Mouse (Mus musculus): ENCODE results near the gene Kalrn. TPM values are rescaled to one million over a fixed set of nuclear protein-coding genes. Genes with fewer than 3 reads are reported as not detected.

Gene Kalrn
- 134 and 148 TPM in 2 replicates for total RNA-seq (2014; rRNA removed)
- 16.4 and 23.6 TPM in 2 replicates for polyA plus RNA-seq (2015; fragmentation: Nextera tagmentation; extraction: Ambion mirVana)

GRCm38 (mm10) chr16:34573151-34573802 lies at the start of gene Kalrn:
Gene Kalrn, minus strand, starts transcription at chr16:34573532.
- peak; percentile 76 for TF ChIP-seq CTCF (IDR thresholded peaks at IDR 0.05; ENCODE audit: low read depth)
- Histone ChIP-seq H3K4me3 (ENCODE audit: low read depth, low read length) (peak within 1 kb of the TSS; percentile 92), H3K36me3 (ENCODE audit: insufficient read depth) (no peaks in the 10 kb centered on the region), H3K9me3 (ENCODE audit: low read length) (no peaks in the 10 kb centered on the region), H3K27ac (ENCODE audit: low read depth, low read length) (peak within 1 kb of the TSS; percentile 98), H3K27me3 (ENCODE audit: insufficient read depth, low read length) (no peaks in the 10 kb centered on the region), H3K4me2 (ENCODE audit: low read depth) (peak within 1 kb of the TSS; percentile 83), H3K9ac (peak within 1 kb of the TSS; percentile 98), H3K4me1 (ENCODE audit: insufficient read depth) (peaks cover 24% of the 10 kb centered on the region)
- peak; percentile 93 for ATAC-seq
- 2% methylated on average over 49 of the region's 84 CpGs for WGBS
- DNase-seq: peak; percentile 92

GRCm38 (mm10) chr16:34614021-34614420 lies 40.7 kb upstream of the Kalrn start:
- H3K36me3 ChIP-seq (ENCODE audit: insufficient read depth): no peaks in the 10 kb centered on the region
- no peaks in the 10 kb centered on the region for H3K27me3 ChIP-seq (ENCODE audit: insufficient read depth, low read length)
- no peaks in the 10 kb centered on the region for H3K4me1 ChIP-seq (ENCODE audit: insufficient read depth)
- H3K9ac ChIP-seq: no peak overlapping the region
- ATAC-seq: no peak
- no peaks in the 10 kb centered on the region; the same call in 1 of the 2 replicates for H3K9me3 ChIP-seq (ENCODE audit: low read length)
- H3K27ac ChIP-seq (ENCODE audit: low read depth, low read length): no peak overlapping the region
- TF ChIP-seq CTCF (IDR thresholded peaks at IDR 0.05; ENCODE audit: low read depth): no peak
- no peak overlapping the region for H3K4me2 ChIP-seq (ENCODE audit: low read depth)
- H3K4me3 ChIP-seq (ENCODE audit: low read depth, low read length): no peak overlapping the region
- no peak for DNase-seq
- 72% methylated on average over 2 of the region's 2 CpGs for WGBS

DNA sequence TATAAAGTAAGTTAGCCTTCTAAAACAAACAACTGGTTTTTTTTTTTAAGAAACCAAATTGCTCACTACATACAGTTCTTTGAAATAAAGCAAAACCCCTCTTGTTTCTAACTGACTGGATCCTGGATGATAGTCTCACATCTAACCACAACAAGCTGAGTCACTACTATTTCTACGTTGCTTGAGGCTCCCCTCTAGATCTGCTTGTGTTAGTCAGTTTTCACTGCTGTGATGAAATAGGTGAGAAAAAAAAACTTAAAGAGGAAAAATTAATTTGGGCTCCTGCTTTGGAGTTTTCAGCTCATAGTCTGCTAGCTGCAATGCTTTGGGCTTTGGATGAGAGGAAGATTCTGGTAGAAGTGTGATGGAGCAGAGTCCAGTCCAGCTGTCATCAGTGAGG lies 36.8 kb upstream of the Kalrn start:
- no peak for ATAC-seq

GRCm38 (mm10) chr16:34605679-34606078 lies 32.3 kb upstream of the Kalrn start:
- H3K4me2 ChIP-seq (ENCODE audit: low read depth): no peak overlapping the region
- H3K4me1 ChIP-seq (ENCODE audit: insufficient read depth): no peaks in the 10 kb centered on the region
- no peak overlapping the region for H3K27ac ChIP-seq (ENCODE audit: low read depth, low read length)
- H3K36me3 ChIP-seq (ENCODE audit: insufficient read depth): no peaks in the 10 kb centered on the region
- 31% methylated on average over 3 of the region's 3 CpGs for WGBS
- ATAC-seq: no peak
- DNase-seq: no peak
- TF ChIP-seq CTCF (IDR thresholded peaks at IDR 0.05; ENCODE audit: low read depth): peak; percentile 59
- no peaks in the 10 kb centered on the region for H3K9me3 ChIP-seq (ENCODE audit: low read length)
- no peak overlapping the region for H3K9ac ChIP-seq
- no peaks in the 10 kb centered on the region for H3K27me3 ChIP-seq (ENCODE audit: insufficient read depth, low read length)
- no peak overlapping the region for H3K4me3 ChIP-seq (ENCODE audit: low read depth, low read length)

More for the DNA sequence above, 36.8 kb upstream of the Kalrn start:
- Histone ChIP-seq H3K4me3 (ENCODE audit: low read depth, low read length) (no peak overlapping the region), H3K4me1 (ENCODE audit: insufficient read depth) (no peaks in the 10 kb centered on the region), H3K4me2 (ENCODE audit: low read depth) (no peak overlapping the region), H3K9ac (no peak overlapping the region), H3K27me3 (ENCODE audit: insufficient read depth, low read length) (no peaks in the 10 kb centered on the region), H3K36me3 (ENCODE audit: insufficient read depth) (no peaks in the 10 kb centered on the region), H3K27ac (ENCODE audit: low read depth, low read length) (no peak overlapping the region), H3K9me3 (ENCODE audit: low read length) (no peaks in the 10 kb centered on the region)
- no peak for TF ChIP-seq CTCF (IDR thresholded peaks at IDR 0.05; ENCODE audit: low read depth)
- WGBS: 76% methylated on average over 1 of the region's 1 CpGs
- no peak for DNase-seq

- ATAC-seq (no peak), DNase-seq (no peak)
- H3K4me1 ChIP-seq (ENCODE audit: insufficient read depth): no peaks in the 10 kb centered on the region
- 81% methylated on average over 6 of the region's 6 CpGs for WGBS
- H3K36me3 ChIP-seq (ENCODE audit: insufficient read depth): no peaks in the 10 kb centered on the region
- H3K27ac ChIP-seq (ENCODE audit: low read depth, low read length): no peak overlapping the region
- no peak overlapping the region for H3K4me3 ChIP-seq (ENCODE audit: low read depth, low read length)
- no peak overlapping the region for H3K4me2 ChIP-seq (ENCODE audit: low read depth)
- H3K9me3 ChIP-seq (ENCODE audit: low read length): no peaks in the 10 kb centered on the region
- no peaks in the 10 kb centered on the region for H3K27me3 ChIP-seq (ENCODE audit: insufficient read depth, low read length)
- no peak overlapping the region for H3K9ac ChIP-seq
- no peak for TF ChIP-seq CTCF (IDR thresholded peaks at IDR 0.05; ENCODE audit: low read depth)
These were observed 30.5 kb upstream of the Kalrn start for GRCm38 (mm10) chr16:34603854-34604253.

DNA sequence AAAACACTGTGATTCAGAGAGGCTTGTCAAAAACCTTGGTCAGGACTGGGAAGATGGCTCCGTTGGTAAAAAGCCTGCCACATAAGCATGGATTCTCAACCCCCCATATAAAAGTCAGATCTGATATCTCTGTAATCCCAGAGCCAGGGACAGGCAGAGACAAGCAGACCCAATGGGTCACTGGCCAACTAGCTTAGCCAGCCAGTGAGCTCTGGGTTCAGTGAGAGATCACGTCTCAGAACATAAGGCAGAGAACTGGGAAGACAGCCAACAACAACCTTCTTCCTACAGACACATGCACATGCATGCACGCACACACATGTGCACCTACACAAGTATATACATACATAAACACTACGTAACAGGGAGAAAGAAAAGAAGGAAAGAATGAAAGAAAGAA lies 29.7 kb upstream of the Kalrn start:
- Histone ChIP-seq H3K27ac (ENCODE audit: low read depth, low read length) (no peak overlapping the region), H3K27me3 (ENCODE audit: insufficient read depth, low read length) (no peaks in the 10 kb centered on the region), H3K36me3 (ENCODE audit: insufficient read depth) (no peaks in the 10 kb centered on the region), H3K4me1 (ENCODE audit: insufficient read depth) (no peaks in the 10 kb centered on the region), H3K9me3 (ENCODE audit: low read length) (no peaks in the 10 kb centered on the region), H3K4me3 (ENCODE audit: low read depth, low read length) (no peak overlapping the region), H3K4me2 (ENCODE audit: low read depth) (no peak overlapping the region), H3K9ac (no peak overlapping the region)
- no peak for DNase-seq
- no peak for ATAC-seq
- TF ChIP-seq CTCF (IDR thresholded peaks at IDR 0.05; ENCODE audit: low read depth): no peak
- 66% methylated on average over 4 of the region's 4 CpGs for WGBS

DNA sequence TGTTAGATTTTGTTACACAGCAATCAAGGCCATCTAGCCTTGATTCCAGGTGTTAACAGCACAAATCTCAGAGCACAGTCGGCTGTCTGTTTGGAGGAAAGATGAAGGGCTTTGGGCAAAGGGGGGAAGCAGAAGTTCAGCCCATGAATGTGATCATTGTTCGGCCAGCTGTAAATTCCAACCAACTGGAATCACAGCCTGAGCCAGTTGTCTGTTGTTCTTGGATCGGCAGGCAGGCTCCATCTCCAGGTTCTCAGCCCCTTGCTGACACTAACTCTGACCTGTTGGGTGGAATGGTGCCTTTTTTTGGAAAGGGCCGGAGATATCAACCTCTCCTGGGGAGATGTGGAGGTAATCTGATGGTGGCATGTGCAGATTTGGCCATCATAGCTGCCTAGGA lies 28.6 kb upstream of the Kalrn start:
- Histone ChIP-seq H3K9me3 (ENCODE audit: low read length) (no peaks in the 10 kb centered on the region), H3K36me3 (ENCODE audit: insufficient read depth) (no peaks in the 10 kb centered on the region), H3K9ac (no peak overlapping the region), H3K27me3 (ENCODE audit: insufficient read depth, low read length) (no peaks in the 10 kb centered on the region), H3K27ac (ENCODE audit: low read depth, low read length) (no peak overlapping the region), H3K4me3 (ENCODE audit: low read depth, low read length) (no peak overlapping the region), H3K4me1 (ENCODE audit: insufficient read depth) (no peaks in the 10 kb centered on the region), H3K4me2 (ENCODE audit: low read depth) (no peak overlapping the region)
- no peak for DNase-seq
- WGBS: 70% methylated on average over 4 of the region's 4 CpGs
- ATAC-seq: no peak
- no peak for TF ChIP-seq CTCF (IDR thresholded peaks at IDR 0.05; ENCODE audit: low read depth)
